Mouse (Mus musculus): ENCODE results near the gene Zic2. TPM values are rescaled to one million over a fixed set of nuclear protein-coding genes. Genes with fewer than 3 reads are reported as not detected.
A peak's percentile ranks its signal among the peaks of the same experiment; 100 is the strongest.
"Not testable (repeated sequence)": the region's sequence is repeated elsewhere in the genome, so short reads cannot be mapped to it uniquely, and the experiment has no call there.

Zic2 gene
- polyA plus RNA-seq, 1 experiment from 2014 or later: not detected

DNA sequence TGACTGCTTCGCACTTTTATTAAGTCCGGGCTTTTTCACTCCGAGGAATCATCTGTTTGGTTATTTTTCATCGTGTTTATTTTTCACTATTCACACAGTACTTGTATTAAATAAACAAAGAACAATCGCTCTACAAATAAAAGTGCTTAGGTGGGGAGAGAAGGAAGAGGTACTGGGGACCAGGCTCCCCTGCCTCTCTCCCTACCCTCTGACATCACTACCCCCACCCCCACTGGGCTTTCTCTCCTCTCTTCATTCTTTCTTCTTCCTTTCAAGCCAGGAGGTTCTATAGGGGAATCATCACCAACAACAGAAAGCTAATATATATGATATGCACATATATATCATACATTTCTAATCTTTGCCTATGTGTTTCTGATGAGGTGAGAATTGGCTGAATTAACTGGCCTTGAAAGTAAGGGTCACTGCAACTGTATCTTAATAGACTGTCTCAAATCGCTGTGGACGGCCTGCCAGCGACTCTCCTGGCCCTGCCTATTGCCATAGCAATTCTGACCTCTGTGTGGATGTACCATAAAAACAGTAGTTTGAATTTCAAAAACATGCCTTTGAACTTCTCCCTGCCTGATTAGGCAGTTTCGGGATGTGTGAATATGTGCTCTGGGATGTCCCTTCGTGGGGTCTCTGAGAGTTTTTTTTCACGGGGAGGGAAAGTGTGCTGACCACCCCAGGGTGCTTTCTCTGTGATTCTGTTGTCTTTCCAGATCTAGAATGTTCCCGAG lies 21.1 kb upstream of the Zic2 start:
- Histone ChIP-seq H3K27ac (ENCODE audit: low read depth) (no peak overlapping the region), H3K4me2 (peak overlapping the region; percentile 48), H3K27me3 (ENCODE audit: insufficient read depth, low read length) (peaks cover 70% of the 10 kb centered on the region), H3K4me3 (ENCODE audit: low read depth, low read length) (peak overlapping the region; percentile 10; the same call in 1 of the 2 replicates), H3K9me3 (ENCODE audit: low read depth, low read length) (no peaks in the 10 kb centered on the region), H3K4me1 (ENCODE audit: insufficient read depth) (no peaks in the 10 kb centered on the region), H3K36me3 (ENCODE audit: insufficient read depth) (no peaks in the 10 kb centered on the region), H3K9ac (no peak overlapping the region)
- ATAC-seq (ENCODE audit: insufficient read depth) (peak; percentile 8; the same call in 1 of the 2 replicates), DNase-seq (no peak)
- WGBS: 12% methylated on average over 12 of the region's 12 CpGs
- TF ChIP-seq CTCF (IDR thresholded peaks at IDR 0.05; ENCODE audit: low read depth): no peak

DNA sequence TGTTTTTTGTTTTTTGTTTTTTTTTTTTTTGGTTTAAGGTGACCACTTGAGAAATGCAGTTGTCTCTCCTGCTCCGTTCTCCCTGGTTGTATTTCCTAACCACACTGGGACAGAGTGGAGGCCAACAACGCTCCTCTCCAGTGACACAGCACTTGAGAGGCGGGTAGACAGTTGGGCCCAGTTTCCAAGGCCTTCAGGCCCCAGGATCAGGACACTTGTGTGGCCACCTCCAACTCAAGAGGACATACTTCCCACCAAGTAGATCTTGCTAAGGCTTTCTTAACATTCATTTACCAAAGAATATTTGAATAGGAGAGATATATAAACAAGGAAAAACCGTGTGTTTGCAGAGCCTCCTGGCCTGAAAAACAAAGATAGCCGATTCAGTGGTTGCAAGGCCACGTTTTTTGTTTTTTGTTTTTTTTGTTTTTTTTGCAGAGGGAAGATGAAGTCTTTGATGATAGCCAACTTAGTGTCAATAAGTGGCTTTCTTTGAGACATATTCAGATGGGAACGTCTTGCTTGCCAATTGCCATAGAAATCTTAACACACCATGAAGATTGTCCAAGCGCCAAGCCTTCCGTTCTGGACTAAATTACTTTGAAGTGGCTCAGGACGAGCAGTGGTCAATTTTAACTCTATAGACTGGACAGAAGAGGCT lies 20.2 kb upstream of the Zic2 start:
- H3K9ac ChIP-seq: no peak overlapping the region
- H3K4me3 ChIP-seq (ENCODE audit: low read depth, low read length): no peak overlapping the region
- no peak overlapping the region for H3K4me2 ChIP-seq
- ATAC-seq (ENCODE audit: insufficient read depth) (no peak), DNase-seq (no peak)
- no peaks in the 10 kb centered on the region for H3K9me3 ChIP-seq (ENCODE audit: low read depth, low read length)
- no peaks in the 10 kb centered on the region for H3K4me1 ChIP-seq (ENCODE audit: insufficient read depth)
- H3K27ac ChIP-seq (ENCODE audit: low read depth): no peak overlapping the region
- WGBS: 53% methylated on average over 10 of the region's 10 CpGs
- peaks cover 68% of the 10 kb centered on the region for H3K27me3 ChIP-seq (ENCODE audit: insufficient read depth, low read length)
- no peaks in the 10 kb centered on the region for H3K36me3 ChIP-seq (ENCODE audit: insufficient read depth)
- no peak for TF ChIP-seq CTCF (IDR thresholded peaks at IDR 0.05; ENCODE audit: low read depth)

DNA sequence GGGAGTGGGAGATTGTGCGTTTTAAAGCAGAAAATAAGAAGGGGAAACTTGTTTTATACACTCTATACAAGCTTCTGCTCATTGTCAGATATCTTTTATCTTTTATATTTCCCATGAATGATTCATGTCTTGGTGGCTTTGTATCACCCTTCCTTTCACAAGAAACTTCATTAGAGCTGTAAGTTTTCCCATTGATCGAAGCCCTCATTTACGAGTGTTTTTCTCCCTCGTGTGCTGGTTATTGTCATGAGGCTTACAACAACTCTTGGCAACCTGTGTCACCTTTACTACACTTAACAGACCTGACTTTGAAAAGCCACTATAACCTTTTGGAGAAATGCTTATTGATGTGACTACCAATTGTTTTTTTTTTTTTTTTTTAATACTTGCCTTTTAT lies 19.7 kb upstream of the Zic2 start:
- Histone ChIP-seq H3K9me3 (ENCODE audit: low read depth, low read length) (no peaks in the 10 kb centered on the region), H3K36me3 (ENCODE audit: insufficient read depth) (no peaks in the 10 kb centered on the region), H3K4me1 (ENCODE audit: insufficient read depth) (no peaks in the 10 kb centered on the region), H3K27me3 (ENCODE audit: insufficient read depth, low read length) (peaks cover 68% of the 10 kb centered on the region), H3K4me2 (no peak overlapping the region), H3K27ac (ENCODE audit: low read depth) (no peak overlapping the region), H3K4me3 (ENCODE audit: low read depth, low read length) (no peak overlapping the region), H3K9ac (no peak overlapping the region)
- WGBS: 81% methylated on average over 4 of the region's 4 CpGs
- DNase-seq (no peak), ATAC-seq (ENCODE audit: insufficient read depth) (no peak)
- TF ChIP-seq CTCF (IDR thresholded peaks at IDR 0.05; ENCODE audit: low read depth): no peak

DNA sequence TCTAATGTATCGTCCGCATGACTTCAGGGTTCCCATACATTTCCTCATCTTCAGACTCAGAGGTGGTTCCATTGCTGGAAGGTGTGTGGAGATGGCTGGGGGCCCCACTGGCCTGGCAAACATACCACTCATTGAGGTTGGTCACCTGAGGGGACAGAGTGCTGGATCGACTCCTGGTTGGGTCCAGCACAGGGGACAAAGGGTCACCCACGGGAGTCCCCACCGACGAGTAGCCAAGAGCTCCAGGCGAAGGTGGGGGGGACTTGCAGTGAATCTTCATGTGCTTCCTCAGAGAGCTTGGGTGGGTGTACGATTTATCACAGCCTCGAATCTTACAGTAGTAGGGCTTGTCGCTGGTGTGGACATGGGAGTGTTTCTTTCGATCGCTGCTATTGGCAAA lies 15.9 kb upstream of the Zic2 start:
- 66% methylated on average over 9 of the region's 12 CpGs for WGBS
- H3K27me3 ChIP-seq (ENCODE audit: insufficient read depth, low read length): peaks cover 68% of the 10 kb centered on the region
- not testable (repeated sequence) for ATAC-seq (ENCODE audit: insufficient read depth)

DNA sequence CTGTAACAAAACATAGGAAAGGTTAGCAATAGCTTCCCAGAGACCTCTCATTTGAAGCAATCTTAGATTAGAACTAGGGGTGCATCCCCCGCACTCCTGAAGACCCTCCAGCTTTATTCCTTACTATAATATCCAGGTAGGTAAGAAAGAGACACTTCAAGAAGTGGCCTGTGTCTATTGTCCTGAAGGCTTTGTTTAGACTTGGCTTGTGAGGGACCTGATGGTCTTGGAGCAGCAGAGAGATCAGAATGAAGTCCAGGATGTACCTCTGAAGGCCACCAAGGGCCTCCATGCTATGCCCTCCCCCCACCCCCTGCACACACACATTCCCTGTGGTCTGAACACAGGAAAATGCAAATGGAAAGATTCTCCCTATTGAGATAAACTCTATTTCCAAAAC lies 15.5 kb upstream of the Zic2 start:
- Histone ChIP-seq H3K27me3 (ENCODE audit: insufficient read depth, low read length) (peaks cover 69% of the 10 kb centered on the region), H3K9ac (no peak overlapping the region), H3K27ac (ENCODE audit: low read depth) (no peak overlapping the region), H3K9me3 (ENCODE audit: low read depth, low read length) (no peaks in the 10 kb centered on the region), H3K4me2 (no peak overlapping the region), H3K4me3 (ENCODE audit: low read depth, low read length) (no peak overlapping the region), H3K36me3 (ENCODE audit: insufficient read depth) (no peaks in the 10 kb centered on the region), H3K4me1 (ENCODE audit: insufficient read depth) (no peaks in the 10 kb centered on the region)
- 92% methylated on average over 1 of the region's 1 CpGs for WGBS
- no peak for TF ChIP-seq CTCF (IDR thresholded peaks at IDR 0.05; ENCODE audit: low read depth)
- DNase-seq (no peak), ATAC-seq (ENCODE audit: insufficient read depth) (no peak)

More for the DNA sequence above, 15.9 kb upstream of the Zic2 start:
- not testable (repeated sequence) for H3K4me1 ChIP-seq (ENCODE audit: insufficient read depth); H3K9me3 ChIP-seq (ENCODE audit: low read depth, low read length); DNase-seq; H3K9ac ChIP-seq; H3K27ac ChIP-seq (ENCODE audit: low read depth); H3K36me3 ChIP-seq (ENCODE audit: insufficient read depth); H3K4me2 ChIP-seq; H3K4me3 ChIP-seq (ENCODE audit: low read depth, low read length)

DNA sequence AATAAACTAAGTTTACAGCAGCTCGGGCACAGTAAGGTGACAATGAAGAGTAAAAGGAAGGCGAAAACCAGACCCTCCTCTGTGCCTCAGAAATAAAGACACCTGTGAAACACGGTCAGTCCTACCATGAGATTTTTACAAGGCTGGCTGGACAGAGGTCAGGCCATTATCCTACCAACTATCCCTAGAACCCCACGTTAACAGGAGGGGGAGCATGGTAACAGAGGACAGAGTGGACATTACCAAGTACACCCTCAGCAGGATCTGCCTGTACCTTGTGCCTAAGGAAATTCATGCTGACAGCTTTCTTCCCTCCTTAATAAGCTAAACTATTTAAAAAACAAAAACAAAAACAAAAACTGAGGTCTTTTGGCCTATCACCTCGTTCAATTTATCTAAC lies 15.0 kb upstream of the Zic2 start:
- Histone ChIP-seq H3K4me3 (ENCODE audit: low read depth, low read length) (no peak overlapping the region), H3K27me3 (ENCODE audit: insufficient read depth, low read length) (peaks cover 69% of the 10 kb centered on the region), H3K9ac (no peak overlapping the region), H3K27ac (ENCODE audit: low read depth) (no peak overlapping the region), H3K36me3 (ENCODE audit: insufficient read depth) (no peaks in the 10 kb centered on the region), H3K4me2 (no peak overlapping the region), H3K9me3 (ENCODE audit: low read depth, low read length) (no peaks in the 10 kb centered on the region), H3K4me1 (ENCODE audit: insufficient read depth) (no peaks in the 10 kb centered on the region)
- TF ChIP-seq CTCF (IDR thresholded peaks at IDR 0.05; ENCODE audit: low read depth): no peak
- DNase-seq (no peak), ATAC-seq (ENCODE audit: insufficient read depth) (no peak)
- WGBS: 38% methylated on average over 5 of the region's 5 CpGs

DNA sequence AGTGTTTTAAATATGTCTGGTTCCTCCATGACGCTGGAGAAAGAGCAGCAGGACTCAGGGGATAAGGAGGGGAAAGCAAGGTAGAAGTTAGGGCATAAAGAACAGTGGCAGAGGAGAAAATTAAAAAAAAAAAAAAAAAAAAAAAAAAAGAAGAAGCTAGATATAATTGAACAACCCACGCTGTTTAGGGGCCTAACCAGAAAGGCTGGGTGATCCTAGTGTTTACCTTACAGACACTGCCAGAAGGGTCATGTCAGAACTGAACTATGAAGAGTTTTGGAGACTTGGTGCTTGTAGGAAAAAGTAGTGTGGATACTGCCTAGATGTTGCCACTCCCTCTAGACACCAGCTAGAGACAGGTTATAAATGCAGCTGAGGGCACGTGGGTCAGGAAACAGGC lies 13.7 kb upstream of the Zic2 start:
- H3K4me2 ChIP-seq: no peak overlapping the region
- DNase-seq: no peak

More for the DNA sequence above, 13.7 kb upstream of the Zic2 start:
- no peak overlapping the region for H3K27ac ChIP-seq (ENCODE audit: low read depth)
- no peak for ATAC-seq (ENCODE audit: insufficient read depth)
- no peaks in the 10 kb centered on the region for H3K4me1 ChIP-seq (ENCODE audit: insufficient read depth)
- H3K9ac ChIP-seq: no peak overlapping the region
- no peaks in the 10 kb centered on the region for H3K36me3 ChIP-seq (ENCODE audit: insufficient read depth)
- peaks cover 71% of the 10 kb centered on the region for H3K27me3 ChIP-seq (ENCODE audit: insufficient read depth, low read length)
- H3K4me3 ChIP-seq (ENCODE audit: low read depth, low read length): no peak overlapping the region
- 27% methylated on average over 3 of the region's 3 CpGs for WGBS
- TF ChIP-seq CTCF (IDR thresholded peaks at IDR 0.05; ENCODE audit: low read depth): no peak
- H3K9me3 ChIP-seq (ENCODE audit: low read depth, low read length): no peaks in the 10 kb centered on the region

All from lung, embryonic 14.5 days (tissue).